9 mouse cellular contexts compared by ENCODE assay signal in the genomic region with DNA sequence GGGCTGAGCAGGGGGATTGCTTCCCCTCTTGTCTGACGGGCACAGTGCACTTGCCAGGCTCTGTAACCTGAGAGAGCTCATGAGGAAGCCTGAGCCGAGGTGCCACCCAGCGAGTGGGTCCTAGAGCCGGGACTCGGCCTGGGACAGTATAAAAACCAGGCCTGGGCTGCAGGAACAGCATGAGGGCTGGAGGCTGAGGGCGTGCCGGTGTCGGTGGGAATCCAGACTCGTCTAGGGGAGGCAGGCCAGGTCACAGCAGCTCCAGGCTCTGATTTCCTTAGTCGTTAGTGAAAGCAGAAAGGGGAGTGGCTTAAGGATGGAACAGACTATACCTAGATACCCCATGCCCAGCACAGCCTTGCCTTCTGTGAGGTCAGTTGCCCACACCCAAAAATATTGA. TPM values are rescaled to one million over a fixed set of nuclear protein-coding genes. Genes with fewer than 3 reads are reported as not detected.
DNase-seq lines count a peak whose midpoint lies in the region; ATAC-seq and TF ChIP-seq lines count a peak whose summit lies in the region.
"Had no signal": no experiment of that assay in that cellular context is flagged by ENCODE, and none has a peak within 500 bp of the region (broad histone marks: within the 10 kb centered on the region; RNA-seq: fewer than 3 reads in every experiment).

No protein-coding gene starts in this region.

- H3K4me3 ChIP-seq in kidney, embryonic 14.5 days (ENCODE audit: low read length): no peak overlapping the region
- no peak overlapping the region for H3K4me3 ChIP-seq in forebrain, postnatal 0 days (ENCODE audit: low read depth, low read length)
- H3K4me3 ChIP-seq in midbrain, embryonic 15.5 days: no peak overlapping the region

- H3K9ac ChIP-seq in kidney, embryonic 14.5 days (ENCODE audit: low read depth, low read length): peak overlapping the region; percentile 44; the same call in 1 of the 2 replicates
- H3K9ac ChIP-seq in forebrain, postnatal 0 days: peak overlapping the region; percentile 52
- peak overlapping the region; percentile 41 for H3K9ac ChIP-seq in midbrain, embryonic 15.5 days

- no peak for ATAC-seq in kidney, embryonic 14.5 days (ENCODE audit: low FRiP score, low TSS enrichment)
- no peak for ATAC-seq in forebrain, postnatal 0 days
- ATAC-seq in midbrain, embryonic 15.5 days (replicated peaks): peak; percentile 7; the same call in 1 of the 2 replicates

- peaks cover 69% of the 10 kb centered on the region for H3K36me3 ChIP-seq in kidney, embryonic 14.5 days (ENCODE audit: control insufficient read depth, insufficient read depth, low read length)
- H3K36me3 ChIP-seq in forebrain, postnatal 0 days (ENCODE audit: insufficient read depth): peaks cover 61% of the 10 kb centered on the region
- H3K36me3 ChIP-seq in midbrain, embryonic 15.5 days (replicated peaks): peaks cover 25% of the 10 kb centered on the region

- no peaks in the 10 kb centered on the region for H3K27me3 ChIP-seq in kidney, embryonic 14.5 days (ENCODE audit: control insufficient read depth, insufficient read depth, low read length)
- H3K27me3 ChIP-seq in forebrain, postnatal 0 days (ENCODE audit: insufficient read depth, low read length): no peaks in the 10 kb centered on the region
- no peaks in the 10 kb centered on the region for H3K27me3 ChIP-seq in midbrain, embryonic 15.5 days (replicated peaks)

- H3K9me3 ChIP-seq in kidney, embryonic 14.5 days (ENCODE audit: control insufficient read depth, low read length): peaks cover 3% of the 10 kb centered on the region; the same call in 1 of the 2 replicates
- H3K9me3 ChIP-seq in forebrain, postnatal 0 days (ENCODE audit: low read length): no peaks in the 10 kb centered on the region
- H3K9me3 ChIP-seq in midbrain, embryonic 15.5 days: no peaks in the 10 kb centered on the region

- no peak overlapping the region for H3K4me2 ChIP-seq in kidney, embryonic 14.5 days (replicated peaks; ENCODE audit: low read depth, low read length)
- H3K4me2 ChIP-seq in forebrain, postnatal 0 days (ENCODE audit: low read depth): no peak overlapping the region
- no peak overlapping the region for H3K4me2 ChIP-seq in midbrain, embryonic 15.5 days

- WGBS in kidney, embryonic 14.5 days: 64% methylated on average over 10 of the region's 10 CpGs
- 73% methylated on average over 10 of the region's 10 CpGs for WGBS in forebrain, postnatal 0 days
- 81% methylated on average over 10 of the region's 10 CpGs for WGBS in midbrain, embryonic 15.5 days

- TF ChIP-seq CTCF in forebrain, postnatal 0 days (IDR thresholded peaks at IDR 0.05; ENCODE audit: low read depth): no peak

- no peaks in the 10 kb centered on the region for H3K4me1 ChIP-seq in kidney, embryonic 14.5 days (ENCODE audit: control insufficient read depth, insufficient read depth, low read length)
- H3K4me1 ChIP-seq in forebrain, postnatal 0 days (ENCODE audit: insufficient read depth): peaks cover 2% of the 10 kb centered on the region; the same call in 1 of the 2 replicates
- peaks cover 7% of the 10 kb centered on the region for H3K4me1 ChIP-seq in midbrain, embryonic 15.5 days

- no peak for DNase-seq in kidney, adult 8-10 months
- DNase-seq in ZHBTc4 (ENCODE audit: low read depth, low spot score): peak; percentile 80
- no peak for DNase-seq in forebrain, postnatal 0 days
- no peak for DNase-seq in adrenal gland, postnatal 10 days
- DNase-seq in frontal cortex, postnatal 10 days (ENCODE audit: low spot score in 2 of 2): no peak
- DNase-seq in urinary bladder, postnatal 36 days (ENCODE audit: low spot score in 2 of 2): no peak

- no peak overlapping the region for H3K27ac ChIP-seq in kidney, embryonic 14.5 days (ENCODE audit: low read depth, low read length)
- no peak overlapping the region; the same call in 1 of the 2 replicates for H3K27ac ChIP-seq in forebrain, postnatal 0 days (ENCODE audit: low read depth, low read length)
- peak overlapping the region; percentile 63; the same call in 1 of the 2 replicates for H3K27ac ChIP-seq in midbrain, embryonic 15.5 days

RNA-seq across cellular contexts. Expression of gene Mcts2, which starts 9.2 kb away (rescaled TPM):
- polyA plus RNA-seq in kidney, embryonic 14.5 days (2014; fragmentation: Nextera tagmentation; extraction: Ambion mirVana): 35.4 and 40.8 TPM in 2 replicates
- total RNA-seq in forebrain, postnatal 0 days (2014; rRNA removed): 21.5 and 30.8 TPM in 2 replicates
- polyA plus RNA-seq in forebrain, postnatal 0 days (2015; fragmentation: Nextera tagmentation; extraction: Ambion mirVana): 26.6 and 29.9 TPM in 2 replicates
- polyA plus RNA-seq in midbrain, embryonic 15.5 days (2015; fragmentation: Nextera tagmentation; extraction: Ambion mirVana): 33.7 and 34.3 TPM in 2 replicates
- 10 to 100 TPM; 24.5 to 26.7 TPM for total RNA-seq in adrenal gland, postnatal 10 days (2021)

RNA-seq across cellular contexts. Expression of gene H13, which starts 26.8 kb away (rescaled TPM):
- polyA plus RNA-seq in kidney, embryonic 14.5 days (2014; fragmentation: Nextera tagmentation; extraction: Ambion mirVana): 127 and 147 TPM in 2 replicates
- 121 and 177 TPM in 2 replicates for total RNA-seq in forebrain, postnatal 0 days (2014; rRNA removed)
- polyA plus RNA-seq in forebrain, postnatal 0 days (2015; fragmentation: Nextera tagmentation; extraction: Ambion mirVana): 165 and 166 TPM in 2 replicates
- polyA plus RNA-seq in midbrain, embryonic 15.5 days (2015; fragmentation: Nextera tagmentation; extraction: Ambion mirVana): 178 and 186 TPM in 2 replicates
- total RNA-seq in adrenal gland, postnatal 10 days (2021): 100 to 1,000 TPM; 105 to 125 TPM

RNA-seq across cellular contexts. Expression of gene Id1, which starts 40.0 kb away (rescaled TPM):
- 129 and 178 TPM in 2 replicates for polyA plus RNA-seq in kidney, embryonic 14.5 days (2014; fragmentation: Nextera tagmentation; extraction: Ambion mirVana)
- total RNA-seq in forebrain, postnatal 0 days (2014; rRNA removed): 58.8 and 70.5 TPM in 2 replicates
- polyA plus RNA-seq in forebrain, postnatal 0 days (2015; fragmentation: Nextera tagmentation; extraction: Ambion mirVana): 59.8 and 71.3 TPM in 2 replicates
- polyA plus RNA-seq in midbrain, embryonic 15.5 days (2015; fragmentation: Nextera tagmentation; extraction: Ambion mirVana): 30.7 and 33.7 TPM in 2 replicates
- 100 to 1,000 TPM; 112 to 182 TPM for total RNA-seq in adrenal gland, postnatal 10 days (2021)

RNA-seq across cellular contexts. Expression of gene Cox4i2, which starts 58.0 kb away (rescaled TPM):
- 12.1 and 18.8 TPM in 2 replicates for polyA plus RNA-seq in kidney, embryonic 14.5 days (2014; fragmentation: Nextera tagmentation; extraction: Ambion mirVana)
- total RNA-seq in forebrain, postnatal 0 days (2014; rRNA removed): 4.3 TPM in 2 replicates
- 4.4 and 5.4 TPM in 2 replicates for polyA plus RNA-seq in forebrain, postnatal 0 days (2015; fragmentation: Nextera tagmentation; extraction: Ambion mirVana)
- 5.2 and 6.4 TPM in 2 replicates for polyA plus RNA-seq in midbrain, embryonic 15.5 days (2015; fragmentation: Nextera tagmentation; extraction: Ambion mirVana)
- 1 to 10 TPM; 8.0 to 8.3 TPM for total RNA-seq in adrenal gland, postnatal 10 days (2021)
- total RNA-seq: MEL had no signal
